Mouse (Mus musculus) layer of hippocampus, adult 2 months (tissue): ENCODE results near the gene 4930595D18Rik. TPM values are rescaled to one million over a fixed set of nuclear protein-coding genes. Genes with fewer than 3 reads are reported as not detected.
A peak's percentile ranks its signal among the peaks of the same experiment; 100 is the strongest.

Source experiments
- DNase-seq, 2 experiments: peaks; one replicate each; pipeline ENCODE4 v3.0.0; 2022; ENCODE audit warnings: low spot score in 2 of 2
- H3K27ac ChIP-seq: fragments of 200-600 bp; 2 replicates; pipeline ENCODE4 v1.8.1; 2022
- H3K4me3 ChIP-seq: fragments of 200-600 bp; 2 replicates; pipeline ENCODE4 v1.8.1; 2022; ENCODE audit warnings: mild to moderate bottlenecking
- CTCF ChIP-seq: fragments of 200-600 bp; conservative IDR thresholded peaks from 2 replicates; pipeline ENCODE4 v1.8.1; 2022; ENCODE audit warnings: antibody characterized with exemption, mild to moderate bottlenecking, moderate library complexity
- total RNA-seq, 2 experiments: library from RNA; stranded (reverse); gene quantifications; 2 replicates each; pipeline ENCODE4 v1.2.3; 2021

The 4930595D18Rik gene
- total RNA-seq, 2 experiments from 2014 or later: not detected

- DNase-seq: no peak
- Histone ChIP-seq H3K4me3 (no peak overlapping the region), H3K27ac (no peak overlapping the region)
- TF ChIP-seq CTCF: no peak
These were observed 6.6 kb upstream of the 4930595D18Rik start for GRCm38 (mm10) chr12:111190891-111191290.

- DNase-seq: no peak
- no peak for TF ChIP-seq CTCF
- H3K27ac ChIP-seq: no peak overlapping the region
- H3K4me3 ChIP-seq: no peak overlapping the region
These were observed 6.1 kb upstream of the 4930595D18Rik start for GRCm38 (mm10) chr12:111190355-111190754.

GRCm38 (mm10) chr12:111188295-111188694 is 4.0 kb upstream of the 4930595D18Rik start:
- Histone ChIP-seq H3K27ac (no peak overlapping the region), H3K4me3 (no peak overlapping the region)
- DNase-seq: no peak
- no peak for TF ChIP-seq CTCF

- no peak overlapping the region for H3K4me3 ChIP-seq
- TF ChIP-seq CTCF: no peak
- DNase-seq: no peak
- H3K27ac ChIP-seq: no peak overlapping the region
These were observed 2.7 kb upstream of the 4930595D18Rik start for GRCm38 (mm10) chr12:111186986-111187385.

GRCm38 (mm10) chr12:111182378-111182777 is 1.9 kb downstream of the 4930595D18Rik start:
- TF ChIP-seq CTCF: no peak
- DNase-seq: no peak
- Histone ChIP-seq H3K4me3 (no peak overlapping the region), H3K27ac (no peak overlapping the region)

- no peak overlapping the region for H3K27ac ChIP-seq
- no peak for TF ChIP-seq CTCF
- H3K4me3 ChIP-seq: no peak overlapping the region
- DNase-seq: no peak
These were observed 2.4 kb downstream of the 4930595D18Rik start for GRCm38 (mm10) chr12:111181848-111182247.

- TF ChIP-seq CTCF: 0 out of 2 replicates have a peak, but pooled peaks have one; percentile 3
- H3K4me3 ChIP-seq: no peak overlapping the region
- DNase-seq: no peak
- no peak overlapping the region for H3K27ac ChIP-seq
These were observed 5.5 kb downstream of the 4930595D18Rik start for GRCm38 (mm10) chr12:111178772-111179171.

- Histone ChIP-seq H3K27ac (no peak overlapping the region), H3K4me3 (no peak overlapping the region)
- no peak for DNase-seq
- no peak for TF ChIP-seq CTCF
These were observed 15.4 kb downstream of the 4930595D18Rik start for GRCm38 (mm10) chr12:111168891-111169290.

GRCm38 (mm10) chr12:111166681-111167289 is 17.5 kb downstream of the 4930595D18Rik start:
- Histone ChIP-seq H3K4me3 (peak overlapping the region; percentile 66), H3K27ac (peak overlapping the region; percentile 85)
- DNase-seq: no peak
- no peak for TF ChIP-seq CTCF

- TF ChIP-seq CTCF: no peak
- H3K27ac ChIP-seq: peak within 1 kb of the TSS; percentile 88
- peak in 1 of 2 experiments; percentile 48 for DNase-seq
- H3K4me3 ChIP-seq: peak within 1 kb of the TSS; percentile 66
These were observed 18.3 kb downstream of the 4930595D18Rik start, which contains the start of gene Traf3 for GRCm38 (mm10) chr12:111165831-111166591. Gene Traf3, plus strand, starts transcription at chr12:111166370.

GRCm38 (mm10) chr12:111165146-111165812 is 19.0 kb downstream of the 4930595D18Rik start:
- peak overlapping the region; percentile 53 for H3K4me3 ChIP-seq
- peak; percentile 64 for TF ChIP-seq CTCF
- peak in 1 of 2 experiments; percentile 41 for DNase-seq
- H3K27ac ChIP-seq: peak overlapping the region; percentile 88

GRCm38 (mm10) chr12:111164310-111164751 is 20.0 kb downstream of the 4930595D18Rik start:
- Histone ChIP-seq H3K4me3 (peak overlapping the region; percentile 48), H3K27ac (peak overlapping the region; percentile 88)
- TF ChIP-seq CTCF: no peak
- peak; percentile 84 to 89 for DNase-seq
